Mouse (Mus musculus) lung, postnatal 14 days (tissue): ENCODE measurements around the gene Upp1.
"Not testable (repeated sequence)": the region's sequence is repeated elsewhere in the genome, so short reads cannot be mapped to it uniquely, and the experiment has no call there.

Experiments
- DNase-seq: peaks from one replicate; pipeline ENCODE4 v3.0.0; 2021

The Upp1 gene

DNA sequence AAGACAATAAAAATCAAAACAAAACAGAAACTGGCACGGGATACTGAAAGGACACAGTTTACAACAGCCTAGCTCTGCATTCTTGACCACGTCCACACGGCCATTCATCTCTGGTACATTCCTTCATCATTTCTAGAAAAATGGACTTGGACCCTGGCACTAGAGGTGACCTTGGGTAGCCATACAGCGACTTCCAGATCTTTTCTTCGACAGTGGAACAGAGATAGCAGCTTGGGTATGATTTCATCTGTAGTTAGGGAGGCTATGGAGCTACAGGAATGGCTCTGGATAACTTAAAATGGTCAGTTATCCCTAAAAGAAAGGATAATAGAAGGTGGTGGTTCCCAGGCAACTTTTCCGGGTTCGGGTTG is at the start of gene Upp1:
Gene Upp1, plus strand, starts transcription at position 54 of the 371 bp plus-strand sequence.
- DNase-seq: no peak

DNA sequence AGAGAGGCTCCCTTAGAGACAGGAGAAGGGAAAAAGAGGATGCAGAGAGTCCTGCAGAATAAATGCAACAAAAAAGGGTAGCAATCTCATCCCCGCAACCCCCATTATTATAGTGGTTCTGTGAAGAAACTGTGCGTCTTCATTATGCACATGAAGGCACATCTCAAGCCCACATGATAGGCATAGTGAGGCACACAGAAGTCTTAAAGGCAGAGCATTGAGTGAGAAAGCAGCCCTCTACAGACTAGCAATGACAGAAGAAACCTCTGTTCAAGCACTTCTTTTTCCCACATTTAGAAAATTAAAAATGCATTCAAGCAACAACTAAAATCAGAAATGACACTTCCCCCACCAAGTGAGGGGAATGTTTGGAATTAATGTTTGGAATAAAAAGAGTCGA is 41.5 kb upstream of the Upp1 start:
- no peak for DNase-seq

DNA sequence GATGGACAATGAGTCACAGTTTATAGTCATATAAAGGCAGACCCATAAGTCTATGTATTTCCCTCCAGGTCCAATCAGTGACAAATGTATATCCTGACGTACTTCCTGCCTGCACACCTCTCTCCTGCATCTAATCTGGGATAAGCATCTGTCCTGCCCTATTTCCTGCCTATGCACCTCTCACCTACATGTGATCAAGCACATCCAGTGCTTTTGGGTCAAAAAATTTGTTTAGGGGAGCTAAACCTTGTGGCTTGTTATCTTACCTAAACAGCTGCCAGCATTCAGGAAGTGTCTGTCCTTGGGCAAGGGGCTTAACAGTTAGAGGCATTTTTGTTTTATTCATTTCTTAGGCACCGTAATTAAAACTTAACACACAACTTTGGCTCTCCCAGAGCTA is 4.7 kb upstream of the Upp1 start:
- no peak for DNase-seq

DNA sequence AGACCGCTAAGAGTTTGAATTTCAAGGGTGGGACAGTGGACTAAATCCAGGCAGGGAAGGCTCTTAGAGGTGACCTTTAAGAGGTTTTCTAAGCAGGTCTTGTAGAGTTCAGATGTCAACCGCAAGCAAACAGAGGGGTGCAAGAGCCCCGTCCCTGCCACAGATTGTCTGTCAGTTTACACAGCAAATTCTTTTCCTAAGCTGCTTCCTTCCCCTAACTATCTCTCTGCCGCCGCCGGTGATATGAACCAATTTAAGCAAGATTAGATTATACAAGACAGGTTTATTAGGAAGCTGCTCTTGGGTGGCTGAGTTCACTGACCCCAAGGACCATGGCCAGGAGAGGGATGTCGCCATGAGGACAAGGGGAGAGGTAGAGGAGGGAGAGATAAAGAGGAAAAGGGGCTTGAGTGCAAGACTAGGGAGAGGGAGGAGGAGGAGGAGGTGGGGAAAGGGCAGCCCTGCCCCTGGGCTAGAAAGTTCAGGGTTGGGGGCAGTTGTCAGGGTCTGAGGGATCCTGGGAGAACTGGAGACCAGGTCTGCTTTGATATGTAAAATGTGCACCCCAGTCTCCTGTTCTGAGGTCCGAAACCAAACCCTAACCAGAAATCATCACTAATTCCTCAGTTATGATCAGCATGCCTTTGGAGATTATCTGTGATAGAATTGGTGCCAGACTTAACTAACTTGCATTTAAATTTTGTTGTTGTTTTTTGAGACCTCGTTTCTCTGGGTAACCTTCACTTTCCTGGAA is 2.4 kb upstream of the Upp1 start:
- DNase-seq: no peak

GRCm38 (mm10) chr11:9116121-9116520 is 1.8 kb upstream of the Upp1 start:
- no peak for DNase-seq

DNA sequence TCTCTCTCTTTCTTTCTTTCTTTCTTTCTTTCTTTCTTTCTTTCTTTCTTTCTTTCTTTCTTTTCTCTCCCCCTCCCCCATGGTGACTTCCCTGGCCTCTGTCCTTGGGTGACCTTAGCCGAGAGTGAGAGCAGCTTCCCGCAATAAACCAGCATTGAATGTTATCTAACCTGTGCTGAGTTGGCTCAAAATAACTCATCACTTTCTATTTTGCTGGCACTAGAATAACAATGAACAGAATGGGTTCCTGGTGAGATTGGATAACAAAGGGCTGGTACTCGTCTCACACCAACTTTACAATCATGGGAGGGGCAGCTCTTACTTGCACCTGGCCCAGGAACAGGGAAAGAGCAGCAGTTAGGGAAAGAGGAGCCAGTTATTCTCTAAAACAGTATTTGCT is 987 bp upstream of the Upp1 start:
- DNase-seq: no peak

GRCm38 (mm10) chr11:9117358-9118049 is 399 bp upstream of the Upp1 start:
- DNase-seq: peak; percentile 60

- peak; percentile 43 for DNase-seq
Measured at GRCm38 (mm10) chr11:9118421-9119121, 668 bp downstream of the Upp1 start.

- no peak for DNase-seq
Measured at GRCm38 (mm10) chr11:9119231-9120020, 1.5 kb downstream of the Upp1 start.

GRCm38 (mm10) chr11:9122315-9122714 is 4.4 kb downstream of the Upp1 start:
- no peak for DNase-seq

DNA sequence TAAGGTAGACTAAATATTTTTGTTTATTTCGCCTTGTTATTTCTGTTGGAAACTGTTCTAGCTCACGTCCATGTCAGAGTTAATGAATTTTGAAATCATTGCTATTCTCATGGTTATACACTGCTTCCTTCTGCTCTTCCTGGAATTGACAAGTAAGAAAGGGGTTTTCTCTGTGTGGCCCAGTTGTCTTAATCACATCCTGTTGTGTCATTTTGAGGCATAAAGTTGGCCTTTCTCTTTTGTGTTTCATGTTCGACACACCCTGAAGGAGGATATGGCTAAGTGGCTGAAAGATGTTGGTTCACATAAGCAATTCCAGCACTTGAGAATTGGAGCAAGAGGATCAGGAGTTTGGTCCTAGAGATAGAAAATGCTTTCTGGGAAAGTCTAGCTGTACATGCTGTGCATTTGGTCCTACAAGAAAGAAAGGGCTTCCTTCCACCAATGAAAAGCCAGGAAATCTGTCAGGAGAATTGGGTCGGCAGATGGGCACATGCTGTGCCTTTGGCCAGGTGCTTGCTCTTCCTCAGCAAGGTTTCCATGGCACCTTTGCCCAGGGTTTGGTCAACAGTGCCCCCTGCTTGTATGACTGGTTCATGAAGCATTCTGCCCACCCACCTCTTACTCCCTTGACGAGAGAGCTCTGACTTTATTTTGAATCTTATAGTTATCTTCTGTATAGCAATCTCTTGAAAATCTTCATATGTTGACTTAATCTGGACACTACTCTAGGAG is 8.6 kb downstream of the Upp1 start:
- DNase-seq: peak; percentile 28

- DNase-seq: no peak
Measured at GRCm38 (mm10) chr11:9128110-9128509, 10.2 kb downstream of the Upp1 start.

DNA sequence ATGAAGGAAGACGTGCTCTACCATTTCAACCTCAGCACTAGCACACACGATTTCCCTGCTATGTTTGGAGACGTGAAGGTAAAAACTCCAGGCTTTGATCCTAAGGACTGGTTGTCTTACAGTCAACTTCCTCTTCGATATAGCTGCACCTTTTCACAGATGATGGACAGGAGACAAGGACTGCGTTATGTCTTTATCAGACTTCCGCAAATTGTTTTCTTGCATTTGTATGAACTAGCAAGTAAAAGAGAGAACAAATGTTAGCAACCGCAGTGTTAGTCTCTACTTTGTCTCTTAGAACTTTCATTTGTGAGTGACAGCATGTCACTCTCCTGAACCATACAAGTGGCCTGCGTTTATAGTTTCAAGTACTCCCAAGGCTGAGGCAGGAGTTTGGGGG is 11.6 kb downstream of the Upp1 start:
- DNase-seq: no peak

DNA sequence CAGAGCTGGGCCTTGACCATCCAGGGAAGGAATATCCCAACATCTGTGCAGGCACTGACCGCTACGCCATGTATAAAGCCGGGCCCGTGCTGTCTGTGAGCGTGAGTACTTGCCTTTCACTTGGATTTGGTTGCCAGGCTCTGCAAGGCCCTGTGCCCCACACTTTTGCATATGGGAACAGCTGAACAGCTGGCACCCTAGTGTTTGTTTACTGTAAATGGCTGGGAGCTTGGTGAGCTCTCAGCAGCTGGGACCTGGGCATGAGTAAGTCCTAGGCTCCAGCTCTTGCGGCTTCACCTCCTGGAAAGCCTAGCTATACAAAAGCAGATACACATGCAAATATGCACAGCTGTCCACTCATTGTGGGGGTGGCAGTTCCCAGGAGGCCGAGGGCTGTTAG is 13.8 kb downstream of the Upp1 start:
- no peak for DNase-seq

- DNase-seq: no peak
Measured at GRCm38 (mm10) chr11:9135589-9136246, 17.8 kb downstream of the Upp1 start.

DNA sequence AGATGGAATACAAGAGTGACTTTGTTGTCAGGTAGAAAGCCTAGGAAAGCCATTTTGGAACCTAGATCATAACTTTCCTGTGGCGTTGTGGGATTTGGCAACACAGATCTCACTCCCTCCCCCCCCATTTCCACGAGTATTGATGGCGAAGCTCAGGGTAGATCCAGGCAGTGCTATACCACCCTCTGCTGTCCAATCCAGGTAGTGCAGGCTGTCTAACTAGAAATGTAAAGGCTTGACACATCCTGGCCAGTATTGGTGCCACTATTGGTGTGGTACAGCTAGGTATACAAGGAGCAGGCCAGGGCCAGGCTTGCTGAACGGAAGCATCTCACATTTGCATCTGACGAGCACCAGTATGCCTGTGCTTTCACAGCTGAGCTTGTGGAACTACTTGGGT is 18.6 kb downstream of the Upp1 start:
- DNase-seq: peak; percentile 81

GRCm38 (mm10) chr11:9145113-9145512 is 27.2 kb downstream of the Upp1 start:
- no peak for DNase-seq

DNA sequence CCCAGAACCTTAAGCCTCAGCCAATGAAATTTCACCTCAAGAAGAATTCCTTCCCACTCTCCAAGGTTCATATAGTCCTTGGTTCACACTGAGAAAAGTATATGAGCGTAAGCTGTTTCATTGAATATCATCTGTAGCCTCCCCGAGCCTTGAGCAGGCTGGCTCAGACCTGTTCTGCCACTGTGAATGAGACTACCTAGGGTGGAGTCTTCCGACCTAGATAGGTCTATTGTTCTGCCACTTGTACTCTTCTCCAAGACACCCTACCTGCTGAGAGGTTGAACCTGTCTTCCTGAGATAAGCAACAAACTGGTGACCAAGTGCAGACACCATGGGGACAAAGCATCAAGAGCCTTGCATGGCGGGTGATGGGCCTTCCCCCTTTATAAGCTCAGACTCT is 28.2 kb downstream of the Upp1 start:
- no peak for DNase-seq

DNA sequence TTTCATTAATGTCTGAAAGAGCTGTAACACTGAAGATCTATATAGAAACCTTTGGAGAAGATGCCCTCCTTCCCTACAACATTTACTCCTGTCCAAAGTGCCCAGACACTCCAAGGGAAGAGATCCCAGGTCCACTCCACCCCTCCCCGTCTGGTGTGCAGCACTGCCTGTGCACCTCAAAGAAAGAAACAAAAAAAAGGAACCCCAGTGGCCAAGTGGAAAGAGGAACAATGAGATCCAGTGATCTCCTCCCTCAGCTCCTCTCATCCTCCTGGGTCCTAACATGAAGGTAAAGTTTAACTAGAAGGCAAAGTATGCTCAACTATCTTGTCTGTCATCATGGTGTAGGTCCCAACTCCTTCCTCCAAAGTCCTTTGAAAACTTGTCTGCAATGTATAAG is 28.8 kb downstream of the Upp1 start:
- DNase-seq: no peak

DNA sequence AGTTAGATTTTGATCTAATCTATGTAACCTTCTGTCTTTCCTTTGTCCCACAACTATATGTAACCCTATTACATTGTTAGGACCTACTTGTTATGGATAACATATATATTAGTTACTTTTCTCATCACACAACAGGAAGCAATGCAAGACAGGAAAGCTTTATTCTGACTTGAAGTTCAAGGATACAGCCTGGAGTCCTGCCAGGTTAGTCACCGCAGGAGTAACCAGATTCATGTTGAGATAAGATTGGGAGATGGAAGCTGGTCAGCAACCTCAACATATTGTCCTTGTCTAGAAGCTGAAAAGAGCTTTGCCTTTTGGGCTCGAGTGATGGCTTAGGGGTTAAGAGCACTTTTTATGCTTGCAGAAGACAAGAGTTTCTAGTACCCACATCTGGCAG is 30.3 kb downstream of the Upp1 start:
- no peak for DNase-seq

DNA sequence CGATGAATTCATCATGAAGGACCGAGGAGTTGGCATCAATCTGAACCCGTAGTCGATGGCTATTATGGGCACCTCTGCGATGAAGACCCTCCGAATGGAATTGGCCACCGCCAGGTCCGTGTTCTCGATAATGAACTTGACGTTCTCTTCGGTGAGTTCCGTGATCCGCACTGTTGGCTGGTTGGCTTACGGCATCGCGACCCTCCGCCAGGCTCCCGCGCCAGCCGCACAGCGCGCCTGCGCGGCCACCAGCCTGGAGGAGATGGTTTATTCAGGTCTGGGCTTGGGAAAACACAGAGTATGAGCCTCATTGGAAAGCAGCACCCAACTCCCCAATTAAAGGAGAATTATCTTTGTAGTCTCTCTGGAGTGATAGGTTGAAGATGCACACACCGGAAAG is 32.5 kb downstream of the Upp1 start:
- not testable (repeated sequence) for DNase-seq

GRCm38 (mm10) chr11:9159953-9160352 is 42.0 kb downstream of the Upp1 start:
- DNase-seq: no peak
